Mouse (Mus musculus) ES-Bruce4 (cell line): ENCODE measurements around the gene Vsig2. TPM values are rescaled to one million over a fixed set of nuclear protein-coding genes. Genes with fewer than 3 reads are reported as not detected.

Experiments used
- H3K27ac ChIP-seq: 2 replicates; pipeline ENCODE4 v1.5.1; 2012; ENCODE audit warnings: low read length, inconsistent platforms; ENCODE audit not compliant: insufficient read depth
- H3K27me3 ChIP-seq: 2 replicates; pipeline ENCODE4 v1.6.1; 2012; ENCODE audit warnings: mild to moderate bottlenecking, low read length, inconsistent platforms; ENCODE audit not compliant: control insufficient read depth, poor library complexity, insufficient read depth, severe bottlenecking
- H3K36me3 ChIP-seq: 2 replicates; pipeline ENCODE4 v1.6.1; 2012; ENCODE audit warnings: inconsistent platforms, mild to moderate bottlenecking, low read length, moderate library complexity; ENCODE audit not compliant: control insufficient read depth, poor library complexity, insufficient read depth, severe bottlenecking
- H3K4me1 ChIP-seq: one replicate; pipeline ENCODE4 v1.8.1; 2011; ENCODE audit warnings: low read length; ENCODE audit not compliant: control insufficient read depth, insufficient read depth
- H3K4me3 ChIP-seq: 2 replicates; pipeline ENCODE4 v1.5.1; 2011; ENCODE audit warnings: low read depth, mild to moderate bottlenecking, low read length
- H3K9ac ChIP-seq: 2 replicates; pipeline ENCODE4 v1.6.1; 2012; ENCODE audit warnings: low read depth, mild to moderate bottlenecking, inconsistent platforms; ENCODE audit not compliant: poor library complexity, severe bottlenecking
- H3K9me3 ChIP-seq: replicated peaks from 2 replicates; pipeline ENCODE4 v1.6.1; 2012; ENCODE audit warnings: mild to moderate bottlenecking, low read length, inconsistent platforms; ENCODE audit not compliant: control insufficient read depth, poor library complexity, insufficient read depth, severe bottlenecking
- CTCF ChIP-seq: IDR thresholded peaks from one replicate; pipeline ENCODE4 v1.8.1; 2011; ENCODE audit warnings: low read depth, low read length
- EP300 ChIP-seq: IDR thresholded peaks from 2 replicates; pipeline ENCODE4 v1.6.1; 2011; ENCODE audit warnings: low read depth, low read length; ENCODE audit not compliant: insufficient read depth
- POLR2A ChIP-seq: IDR thresholded peaks from one replicate; pipeline ENCODE4 v1.8.1; 2011; ENCODE audit warnings: low read length; ENCODE audit not compliant: insufficient read depth
- polyA plus RNA-seq: library from polyadenylated mRNA; stranded (reverse); fragments of >200 nt; gene quantifications from 2 replicates; pipeline ENCODE4 v1.2.4, GENCODE M21; 2011; ENCODE audit warnings: low read depth; ENCODE audit not compliant: missing spikeins, insufficient read depth, insufficient read length

Vsig2 gene
- 0.91 TPM in 1 of 2 replicates, not detected in the other for polyA plus RNA-seq

- Histone ChIP-seq H3K9ac (peak within 1 kb of the TSS; percentile 2; the same call in 1 of the 2 replicates), H3K27me3 (no peaks in the 10 kb centered on the region), H3K36me3 (no peaks in the 10 kb centered on the region), H3K9me3 (no peaks in the 10 kb centered on the region), H3K4me3 (peak within 1 kb of the TSS; percentile 18), H3K27ac (no peak within 1 kb of the TSS), H3K4me1 (peaks cover 8% of the 10 kb centered on the region)
- no peak for TF ChIP-seq POLR2A
- no peak for TF ChIP-seq CTCF
- no peak for TF ChIP-seq EP300
Observed at GRCm38 (mm10) chr9:37539170-37540025, at the start of gene Vsig2. TSS of gene Vsig2 (plus strand) at chr9:37539255.

DNA sequence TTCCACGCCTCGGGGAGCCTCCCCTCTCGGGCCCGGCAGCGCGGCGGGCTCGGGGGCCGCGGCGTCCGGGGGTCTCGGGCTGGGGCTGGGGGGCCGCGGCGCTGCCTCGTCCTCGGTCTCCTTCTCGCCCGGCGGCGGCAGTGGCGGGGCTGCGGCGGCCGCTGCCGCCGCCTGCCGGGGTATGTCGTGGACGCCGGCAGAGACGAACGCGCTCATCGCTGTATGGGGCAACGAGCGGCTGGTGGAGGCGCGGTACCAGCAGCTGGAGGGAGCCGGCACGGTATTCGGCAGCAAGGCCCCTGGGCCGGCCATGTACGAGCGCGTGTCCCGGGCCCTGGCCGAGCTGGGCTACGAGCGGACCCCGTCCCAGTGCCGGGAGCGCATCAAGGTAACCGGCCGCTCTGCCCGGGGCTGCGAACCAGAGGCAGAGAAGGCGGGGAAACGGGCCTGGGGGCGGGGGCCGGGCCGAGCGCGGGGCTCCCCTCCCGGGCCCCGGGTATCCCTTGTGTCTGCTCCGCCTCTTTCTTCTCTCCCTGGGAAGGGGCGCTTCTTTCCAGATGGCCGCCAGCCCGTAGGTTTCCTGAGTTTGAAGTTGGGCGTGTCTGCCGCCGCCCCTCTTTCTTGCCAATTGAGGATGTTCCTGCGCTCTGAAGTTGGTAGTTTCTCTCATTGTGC, 49.5 kb upstream of the Vsig2 start:
- H3K27ac ChIP-seq = peak overlapping the region; percentile 93
- no peaks in the 10 kb centered on the region for H3K9me3 ChIP-seq
- H3K4me3 ChIP-seq = peak overlapping the region; percentile 87
- no peak for TF ChIP-seq POLR2A
- no peak for TF ChIP-seq EP300
- TF ChIP-seq CTCF = no peak
- peak overlapping the region; percentile 98 for H3K9ac ChIP-seq
- peaks cover 2% of the 10 kb centered on the region for H3K4me1 ChIP-seq
- H3K36me3 ChIP-seq = peaks cover 11% of the 10 kb centered on the region
- no peaks in the 10 kb centered on the region for H3K27me3 ChIP-seq

GRCm38 (mm10) chr9:37495761-37496160, 43.3 kb upstream of the Vsig2 start:
- Histone ChIP-seq H3K9ac (no peak overlapping the region), H3K27ac (no peak overlapping the region), H3K4me1 (peaks cover 5% of the 10 kb centered on the region), H3K9me3 (no peaks in the 10 kb centered on the region), H3K4me3 (no peak overlapping the region), H3K36me3 (peaks cover 28% of the 10 kb centered on the region), H3K27me3 (no peaks in the 10 kb centered on the region)
- TF ChIP-seq EP300 (no peak), POLR2A (no peak), CTCF (no peak)

DNA sequence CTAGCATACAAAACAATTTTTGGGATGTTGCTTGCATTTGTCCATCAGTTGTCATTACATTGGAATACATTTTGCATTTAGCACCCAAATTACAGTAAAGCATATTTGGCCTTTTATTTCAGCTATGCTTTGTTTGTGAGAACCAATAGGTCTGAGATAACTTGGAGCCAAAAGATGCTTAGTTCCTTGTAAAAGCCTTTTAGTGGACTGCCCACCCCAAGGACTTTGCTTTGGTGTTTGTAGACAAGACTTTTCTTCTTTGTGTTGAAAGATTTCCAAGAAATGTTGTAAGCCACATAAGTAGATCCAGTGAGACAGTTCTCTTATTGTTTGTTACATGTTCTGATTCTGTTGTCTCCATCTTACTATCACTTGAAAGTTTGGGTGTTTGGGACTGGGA, 42.7 kb upstream of the Vsig2 start:
- Histone ChIP-seq H3K36me3 (peaks cover 28% of the 10 kb centered on the region), H3K27ac (no peak overlapping the region), H3K4me3 (no peak overlapping the region), H3K9ac (no peak overlapping the region), H3K27me3 (no peaks in the 10 kb centered on the region), H3K4me1 (peaks cover 5% of the 10 kb centered on the region), H3K9me3 (no peaks in the 10 kb centered on the region)
- TF ChIP-seq CTCF (no peak), POLR2A (no peak), EP300 (no peak)

DNA sequence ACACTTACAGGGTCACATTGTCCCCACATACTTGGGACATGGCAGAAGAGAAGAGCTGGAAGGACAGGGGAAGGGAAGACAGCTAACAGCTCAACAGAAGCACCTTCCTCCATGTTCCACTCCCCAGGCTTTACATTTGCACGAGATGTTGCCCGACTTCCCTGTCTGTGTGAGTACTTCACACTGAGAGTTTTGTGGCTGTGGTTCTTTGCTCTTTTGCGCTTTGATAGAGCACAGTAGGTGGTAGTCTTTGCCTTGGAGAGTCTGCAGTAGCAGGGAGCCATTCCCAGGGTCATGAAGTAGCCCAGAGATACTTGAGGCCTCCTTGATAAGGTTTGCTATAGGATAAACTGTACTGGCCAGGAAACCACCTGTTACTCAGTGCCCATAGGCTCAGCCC, 38.9 kb upstream of the Vsig2 start:
- no peak overlapping the region for H3K4me3 ChIP-seq
- H3K27me3 ChIP-seq = no peaks in the 10 kb centered on the region
- no peak for TF ChIP-seq EP300
- TF ChIP-seq POLR2A = no peak
- no peak for TF ChIP-seq CTCF
- H3K36me3 ChIP-seq = peaks cover 15% of the 10 kb centered on the region
- no peak overlapping the region for H3K27ac ChIP-seq
- H3K4me1 ChIP-seq = peaks cover 5% of the 10 kb centered on the region
- H3K9ac ChIP-seq = no peak overlapping the region
- H3K9me3 ChIP-seq = no peaks in the 10 kb centered on the region
